Mouse (Mus musculus) myocyte (in vitro differentiated cells): ENCODE measurements around the gene Mybph.

ENCODE experiments used
- CEBPB ChIP-seq: IDR thresholded peaks from 2 replicates; pipeline ENCODE4 v1.6.1; 2011; ENCODE audit warnings: mild to moderate bottlenecking, moderate library complexity; ENCODE audit not compliant: poor library complexity, insufficient read depth, severe bottlenecking
- MAX ChIP-seq: IDR thresholded peaks from one replicate; pipeline ENCODE4 v1.6.1; 2011; ENCODE audit warnings: low read depth, mild to moderate bottlenecking, control low read depth
- MYOD1 ChIP-seq, 3 experiments: IDR thresholded peaks; one replicate each; pipeline ENCODE4 v1.6.1; 2011; ENCODE audit warnings: control low read depth in 2 of 3, low read depth in 2 of 3, mild to moderate bottlenecking in 2 of 3, moderate library complexity in 1 of 3; ENCODE audit not compliant: insufficient read length in 2 of 3, control insufficient read depth in 1 of 3
- MYOG ChIP-seq, 3 experiments: IDR thresholded peaks; one replicate each; pipeline ENCODE4 v1.6.1; 2011; ENCODE audit warnings: control low read depth in 2 of 3, low read depth in 2 of 3, mild to moderate bottlenecking in 2 of 3; ENCODE audit not compliant: insufficient read length in 2 of 3, control insufficient read depth in 1 of 3, insufficient read depth in 1 of 3
- POLR2A ChIP-seq: IDR thresholded peaks from one replicate; pipeline ENCODE4 v1.6.1; 2011; ENCODE audit warnings: low read depth, mild to moderate bottlenecking, control low read depth, moderate library complexity; ENCODE audit not compliant: insufficient read length
- POLR2AphosphoS2 ChIP-seq: IDR thresholded peaks from one replicate; pipeline ENCODE4 v1.6.1; 2011; ENCODE audit warnings: low read depth, control low read depth; ENCODE audit not compliant: insufficient read length
- REST ChIP-seq: IDR thresholded peaks from one replicate; pipeline ENCODE4 v1.6.1; 2011; ENCODE audit warnings: mild to moderate bottlenecking, control low read depth, moderate library complexity; ENCODE audit not compliant: insufficient read depth, insufficient read length
- SRF ChIP-seq: IDR thresholded peaks from one replicate; pipeline ENCODE4 v1.6.1; 2011; ENCODE audit warnings: low read depth; ENCODE audit not compliant: control insufficient read depth, insufficient read length
- TCF12 ChIP-seq: IDR thresholded peaks from one replicate; pipeline ENCODE4 v1.6.1; 2011; ENCODE audit warnings: mild to moderate bottlenecking, control low read depth; ENCODE audit not compliant: poor library complexity, insufficient read depth, severe bottlenecking
- USF1 ChIP-seq: IDR thresholded peaks from one replicate; pipeline ENCODE4 v1.6.1; 2011; ENCODE audit warnings: low read depth, mild to moderate bottlenecking, control low read depth, moderate library complexity

GRCm38 (mm10) chr1:134234455-134235390, 41.5 kb downstream of the Mybph start:
- TF ChIP-seq TCF12 (no peak), POLR2A (no peak), SRF (no peak), MYOG (IDR thresholded peaks at IDR 0.05; ENCODE audit: control insufficient read depth in 1 of 3, insufficient read depth in 1 of 3, insufficient read length in 2 of 3, low read depth in 2 of 3) (no peak), REST (no peak), CEBPB (no peak), MAX (no peak), MYOD1 (IDR thresholded peaks at IDR 0.05; ENCODE audit: control insufficient read depth in 1 of 3, insufficient read length in 2 of 3, low read depth in 2 of 3) (no peak), USF1 (no peak), POLR2AphosphoS2 (no peak)
